Mouse (Mus musculus): ENCODE results near the gene Usp53. TPM values are rescaled to one million over a fixed set of nuclear protein-coding genes. Genes with fewer than 3 reads are reported as not detected.

The Usp53 gene
- polyA plus RNA-seq, 1 experiment from 2014 or later: 3.3 TPM

DNA sequence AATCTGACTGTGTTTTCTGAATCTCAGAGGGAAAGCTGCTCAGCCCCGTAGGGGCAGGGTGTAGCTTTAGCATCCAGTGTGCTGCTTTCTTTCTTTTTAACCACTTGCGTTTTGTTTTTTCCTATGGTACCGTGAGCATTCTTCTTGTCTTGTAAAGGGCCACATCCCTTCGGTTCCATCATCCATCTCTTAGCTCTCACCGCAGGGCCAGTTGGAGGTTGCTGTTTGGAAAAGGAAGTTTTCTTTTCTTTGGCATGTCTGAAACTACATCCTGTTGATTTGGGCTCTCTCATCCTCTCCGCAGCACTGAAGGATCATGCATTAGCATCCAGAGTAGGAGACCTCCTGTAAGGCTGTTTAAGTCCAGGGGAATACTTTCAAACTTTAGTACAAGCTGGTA lies 25.1 kb upstream of the Usp53 start:
- no peaks in the 10 kb centered on the region for H3K27me3 ChIP-seq (ENCODE audit: insufficient read depth, low read length)
- no peaks in the 10 kb centered on the region for H3K4me1 ChIP-seq (ENCODE audit: insufficient read depth)
- no peak overlapping the region for H3K4me2 ChIP-seq (ENCODE audit: low read depth, low read length)
- TF ChIP-seq CTCF (IDR thresholded peaks at IDR 0.05; ENCODE audit: low read depth): no peak
- no peak for TF ChIP-seq EP300 (IDR thresholded peaks at IDR 0.05; ENCODE audit: low read depth)
- ATAC-seq: no peak
- 40% methylated on average over 6 of the region's 6 CpGs for WGBS (ENCODE audit: insufficient replicate concordance)
- no peaks in the 10 kb centered on the region for H3K36me3 ChIP-seq (replicated peaks; ENCODE audit: insufficient read depth, low read length)
- no peak overlapping the region for H3K27ac ChIP-seq (ENCODE audit: low read depth)
- DNase-seq: no peak
- H3K9me3 ChIP-seq (ENCODE audit: low read length): no peaks in the 10 kb centered on the region
- H3K4me3 ChIP-seq (ENCODE audit: low read depth, low read length): no peak overlapping the region
- no peak overlapping the region for H3K9ac ChIP-seq (replicated peaks)

DNA sequence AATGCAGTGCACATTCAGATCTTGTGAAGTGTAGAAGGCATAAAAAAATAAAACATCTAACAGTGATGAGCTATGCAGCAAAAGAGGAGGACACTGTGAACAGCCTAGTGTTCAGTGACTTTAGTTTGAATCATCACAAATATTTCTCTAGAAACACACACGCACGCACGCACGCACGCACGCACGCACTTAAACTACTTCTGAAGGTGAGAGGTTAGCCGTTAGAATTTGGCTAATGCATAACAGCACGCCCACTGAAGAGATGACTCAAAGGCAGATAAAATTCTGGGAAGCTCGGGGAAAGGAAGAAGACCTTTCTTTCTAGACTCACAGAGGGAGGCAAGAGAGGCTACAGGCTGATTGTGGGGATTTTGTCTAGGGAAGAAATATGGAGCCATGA lies 23.1 kb upstream of the Usp53 start:
- Histone ChIP-seq H3K9me3 (ENCODE audit: low read length) (no peaks in the 10 kb centered on the region), H3K27me3 (ENCODE audit: insufficient read depth, low read length) (no peaks in the 10 kb centered on the region), H3K9ac (replicated peaks) (no peak overlapping the region), H3K4me3 (ENCODE audit: low read depth, low read length) (no peak overlapping the region), H3K27ac (ENCODE audit: low read depth) (no peak overlapping the region), H3K4me1 (ENCODE audit: insufficient read depth) (no peaks in the 10 kb centered on the region), H3K36me3 (replicated peaks; ENCODE audit: insufficient read depth, low read length) (no peaks in the 10 kb centered on the region), H3K4me2 (ENCODE audit: low read depth, low read length) (no peak overlapping the region)
- TF ChIP-seq CTCF (IDR thresholded peaks at IDR 0.05; ENCODE audit: low read depth) (no peak), EP300 (IDR thresholded peaks at IDR 0.05; ENCODE audit: low read depth) (no peak)
- ATAC-seq: no peak
- 77% methylated on average over 10 of the region's 10 CpGs for WGBS (ENCODE audit: insufficient replicate concordance)
- no peak for DNase-seq

DNA sequence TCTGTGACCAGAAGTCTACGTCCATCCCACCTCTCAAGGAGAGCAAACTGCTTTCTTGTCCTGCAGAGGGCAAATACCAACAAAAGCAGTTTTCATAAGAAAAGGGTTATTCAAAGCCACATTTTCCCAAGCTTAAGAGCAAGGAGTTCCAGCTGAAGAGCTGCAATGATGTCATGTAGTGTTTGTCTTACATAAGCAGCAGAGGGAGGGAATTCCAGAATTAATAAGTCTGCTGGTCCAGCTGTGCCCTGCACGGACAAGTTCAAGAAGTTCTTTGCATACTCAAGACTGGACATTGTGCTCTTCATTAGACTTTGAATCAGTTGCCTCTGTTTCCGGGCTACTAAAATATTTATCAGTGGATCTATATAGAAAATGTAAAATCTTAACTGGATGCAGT lies 16.7 kb upstream of the Usp53 start:
- no peaks in the 10 kb centered on the region for H3K9me3 ChIP-seq (ENCODE audit: low read length)
- 68% methylated on average over 3 of the region's 3 CpGs for WGBS (ENCODE audit: insufficient replicate concordance)
- DNase-seq (no peak), ATAC-seq (no peak)
- H3K9ac ChIP-seq (replicated peaks): no peak overlapping the region
- H3K27me3 ChIP-seq (ENCODE audit: insufficient read depth, low read length): no peaks in the 10 kb centered on the region
- H3K4me3 ChIP-seq (ENCODE audit: low read depth, low read length): no peak overlapping the region
- no peak overlapping the region for H3K4me2 ChIP-seq (ENCODE audit: low read depth, low read length)
- TF ChIP-seq CTCF (IDR thresholded peaks at IDR 0.05; ENCODE audit: low read depth): no peak
- TF ChIP-seq EP300 (IDR thresholded peaks at IDR 0.05; ENCODE audit: low read depth): no peak
- no peak overlapping the region for H3K27ac ChIP-seq (ENCODE audit: low read depth)
- no peaks in the 10 kb centered on the region for H3K4me1 ChIP-seq (ENCODE audit: insufficient read depth)
- no peaks in the 10 kb centered on the region for H3K36me3 ChIP-seq (replicated peaks; ENCODE audit: insufficient read depth, low read length)

DNA sequence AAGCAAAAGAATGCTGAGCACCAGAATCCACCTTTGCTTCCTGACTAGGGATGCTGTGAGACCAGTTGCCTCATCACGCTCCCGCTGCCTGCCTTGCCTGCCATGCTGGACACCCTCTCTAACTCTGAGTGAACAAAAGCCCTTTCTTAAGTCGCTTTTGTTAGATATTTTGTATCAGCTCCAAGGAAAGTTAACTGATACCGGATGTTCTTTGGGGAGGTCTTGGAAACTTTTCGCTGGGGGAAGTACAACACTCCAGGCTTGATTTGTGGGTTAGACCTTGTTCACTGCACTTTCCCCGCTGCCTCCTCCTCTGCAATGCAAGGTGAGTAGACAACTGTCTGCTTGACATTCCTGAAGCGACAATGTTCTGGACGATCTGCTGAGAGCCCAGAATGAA lies 14.2 kb upstream of the Usp53 start:
- no peak overlapping the region for H3K4me3 ChIP-seq (ENCODE audit: low read depth, low read length)
- no peaks in the 10 kb centered on the region for H3K9me3 ChIP-seq (ENCODE audit: low read length)
- ATAC-seq (no peak), DNase-seq (no peak)
- no peaks in the 10 kb centered on the region for H3K4me1 ChIP-seq (ENCODE audit: insufficient read depth)
- H3K9ac ChIP-seq (replicated peaks): no peak overlapping the region
- WGBS (ENCODE audit: insufficient replicate concordance): 85% methylated on average over 8 of the region's 8 CpGs
- no peak overlapping the region for H3K4me2 ChIP-seq (ENCODE audit: low read depth, low read length)
- no peaks in the 10 kb centered on the region for H3K27me3 ChIP-seq (ENCODE audit: insufficient read depth, low read length)
- no peak overlapping the region for H3K27ac ChIP-seq (ENCODE audit: low read depth)
- H3K36me3 ChIP-seq (replicated peaks; ENCODE audit: insufficient read depth, low read length): no peaks in the 10 kb centered on the region
- TF ChIP-seq EP300 (IDR thresholded peaks at IDR 0.05; ENCODE audit: low read depth) (no peak), CTCF (IDR thresholded peaks at IDR 0.05; ENCODE audit: low read depth) (no peak)

DNA sequence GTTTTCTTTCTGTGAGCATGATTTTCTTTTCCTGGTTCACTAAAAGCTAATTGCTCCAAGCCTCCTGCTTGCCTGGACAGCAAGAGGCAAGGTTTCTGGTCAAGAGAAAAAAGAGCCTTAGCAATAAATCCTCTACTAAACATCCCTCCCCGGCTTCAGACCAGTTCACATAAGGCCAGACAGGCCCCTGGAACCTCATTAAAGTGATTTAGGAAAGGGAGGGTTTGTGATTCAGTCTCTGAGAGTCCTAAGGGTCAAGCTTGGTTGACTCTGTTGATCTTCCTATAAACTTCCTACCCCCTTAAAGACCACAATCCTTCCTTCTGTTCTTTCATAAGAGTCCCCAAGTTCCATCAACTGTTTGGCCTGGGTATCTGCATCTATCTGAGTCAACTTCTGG lies 12.7 kb upstream of the Usp53 start:
- Histone ChIP-seq H3K9ac (replicated peaks) (no peak overlapping the region), H3K4me1 (ENCODE audit: insufficient read depth) (no peaks in the 10 kb centered on the region), H3K9me3 (ENCODE audit: low read length) (no peaks in the 10 kb centered on the region), H3K36me3 (replicated peaks; ENCODE audit: insufficient read depth, low read length) (no peaks in the 10 kb centered on the region), H3K4me2 (ENCODE audit: low read depth, low read length) (no peak overlapping the region), H3K27me3 (ENCODE audit: insufficient read depth, low read length) (no peaks in the 10 kb centered on the region), H3K27ac (ENCODE audit: low read depth) (no peak overlapping the region), H3K4me3 (ENCODE audit: low read depth, low read length) (no peak overlapping the region)
- DNase-seq (no peak), ATAC-seq (no peak)
- WGBS (ENCODE audit: insufficient replicate concordance): 61% methylated on average over 1 of the region's 1 CpGs
- TF ChIP-seq CTCF (IDR thresholded peaks at IDR 0.05; ENCODE audit: low read depth) (no peak), EP300 (IDR thresholded peaks at IDR 0.05; ENCODE audit: low read depth) (no peak)

DNA sequence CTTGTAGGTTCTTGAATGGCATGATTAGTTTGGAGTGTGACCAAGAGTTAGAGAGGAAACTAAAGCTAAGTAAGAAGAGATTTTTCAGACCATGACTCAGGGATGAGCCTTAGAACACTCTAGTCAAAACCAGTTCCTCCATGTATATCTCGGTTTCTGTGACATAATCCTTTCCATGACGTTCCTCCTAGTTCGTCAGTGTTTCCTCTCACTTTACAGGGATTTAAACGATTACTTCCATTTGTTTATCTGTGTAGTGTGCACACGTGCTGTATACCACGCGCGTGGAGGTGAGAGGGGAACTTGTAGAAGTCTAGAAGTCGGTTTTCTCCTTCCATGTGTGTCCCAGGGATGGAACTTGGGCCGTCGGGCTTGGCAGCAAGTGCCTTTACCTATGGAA lies 2.6 kb upstream of the Usp53 start:
- DNase-seq (no peak), ATAC-seq (no peak)
- no peak overlapping the region for H3K9ac ChIP-seq (replicated peaks)
- H3K36me3 ChIP-seq (replicated peaks; ENCODE audit: insufficient read depth, low read length): no peaks in the 10 kb centered on the region
- H3K9me3 ChIP-seq (ENCODE audit: low read length): no peaks in the 10 kb centered on the region
- TF ChIP-seq EP300 (IDR thresholded peaks at IDR 0.05; ENCODE audit: low read depth): no peak
- no peak for TF ChIP-seq CTCF (IDR thresholded peaks at IDR 0.05; ENCODE audit: low read depth)
- H3K27me3 ChIP-seq (ENCODE audit: insufficient read depth, low read length): no peaks in the 10 kb centered on the region
- H3K4me2 ChIP-seq (ENCODE audit: low read depth, low read length): no peak overlapping the region
- 77% methylated on average over 11 of the region's 11 CpGs for WGBS (ENCODE audit: insufficient replicate concordance)
- no peaks in the 10 kb centered on the region for H3K4me1 ChIP-seq (ENCODE audit: insufficient read depth)
- H3K27ac ChIP-seq (ENCODE audit: low read depth): no peak overlapping the region
- no peak overlapping the region for H3K4me3 ChIP-seq (ENCODE audit: low read depth, low read length)

DNA sequence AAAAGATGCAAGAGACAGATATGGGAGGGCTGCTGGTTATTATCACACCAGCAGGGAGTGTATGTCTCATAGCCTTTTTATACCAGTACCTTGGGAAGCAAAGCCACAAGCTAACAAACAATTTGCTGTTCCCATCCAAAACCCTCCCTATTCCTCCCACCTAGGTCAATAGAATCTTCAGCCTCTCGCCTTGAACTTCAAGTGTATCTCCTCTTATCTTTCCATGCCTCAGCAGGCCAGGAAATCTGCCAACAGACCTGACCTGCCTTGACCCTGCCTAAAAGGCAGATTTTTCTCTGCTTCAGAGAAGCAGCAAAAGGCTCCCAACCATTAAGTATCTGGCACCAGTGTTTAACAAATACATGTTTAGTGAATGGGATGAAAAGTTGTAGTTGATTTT lies 2.1 kb upstream of the Usp53 start:
- Histone ChIP-seq H3K36me3 (replicated peaks; ENCODE audit: insufficient read depth, low read length) (no peaks in the 10 kb centered on the region), H3K4me1 (ENCODE audit: insufficient read depth) (no peaks in the 10 kb centered on the region), H3K9ac (replicated peaks) (no peak overlapping the region), H3K27me3 (ENCODE audit: insufficient read depth, low read length) (no peaks in the 10 kb centered on the region), H3K9me3 (ENCODE audit: low read length) (no peaks in the 10 kb centered on the region), H3K4me2 (ENCODE audit: low read depth, low read length) (no peak overlapping the region), H3K4me3 (ENCODE audit: low read depth, low read length) (no peak overlapping the region), H3K27ac (ENCODE audit: low read depth) (no peak overlapping the region)
- no peak for DNase-seq
- 26% methylated on average over 1 of the region's 1 CpGs for WGBS (ENCODE audit: insufficient replicate concordance)
- no peak for ATAC-seq
- TF ChIP-seq CTCF (IDR thresholded peaks at IDR 0.05; ENCODE audit: low read depth): no peak
- TF ChIP-seq EP300 (IDR thresholded peaks at IDR 0.05; ENCODE audit: low read depth): no peak
